Mouse (Mus musculus) ES-E14 (cell line): Measurements from ENCODE around the gene Atf2. TPM values are rescaled to one million over a fixed set of nuclear protein-coding genes. Genes with fewer than 3 reads are reported as not detected.

Experiments used
- DNase-seq: peaks from one replicate; pipeline ENCODE4 v3.0.0-alpha.2; 2013; ENCODE audit warnings: low read depth, low spot score
- H3K27ac ChIP-seq: 2 replicates; pipeline ENCODE4 v1.5.1; 2012; ENCODE audit warnings: low read depth, mild to moderate bottlenecking, low read length, moderate library complexity, mixed read lengths; ENCODE audit not compliant: poor library complexity, insufficient read depth, severe bottlenecking
- H3K36me3 ChIP-seq: 2 replicates; pipeline ENCODE4 v1.6.1; 2012; ENCODE audit warnings: mild to moderate bottlenecking, low read length, moderate library complexity, mixed read lengths; ENCODE audit not compliant: control insufficient read depth, poor library complexity, insufficient read depth, severe bottlenecking
- H3K4me1 ChIP-seq, 2 experiments: fragments of 150-350 bp in 1 of 2; sonication (generic) in 1 of 2; 2 replicates each; pipeline ENCODE4 v1.6.1; 2012; ENCODE audit warnings: low read length in 2 of 2, mild to moderate bottlenecking in 1 of 2, mixed read lengths in 1 of 2; ENCODE audit not compliant: control insufficient read depth in 2 of 2, insufficient read depth in 2 of 2, poor library complexity in 1 of 2
- H3K4me3 ChIP-seq, 2 experiments: fragments of 150-350 bp in 1 of 2; sonication (generic) in 1 of 2; 2 replicates each; pipeline ENCODE4 v1.5.1; 2012; ENCODE audit warnings: low read length in 2 of 2, low read depth in 1 of 2, mild to moderate bottlenecking in 1 of 2, mixed read lengths in 1 of 2; ENCODE audit not compliant: insufficient read depth in 1 of 2, poor library complexity in 1 of 2, severe bottlenecking in 1 of 2
- H3K9ac ChIP-seq: 2 replicates; pipeline ENCODE4 v1.6.1; 2012; ENCODE audit warnings: low read depth, mild to moderate bottlenecking, low read length, mixed read lengths; ENCODE audit not compliant: poor library complexity, insufficient read depth, severe bottlenecking
- H3K9me3 ChIP-seq: fragments of 150-350 bp; sonication (generic); 2 replicates; pipeline ENCODE4 v1.6.1; 2012; ENCODE audit warnings: low read depth, mild to moderate bottlenecking, low read length; ENCODE audit not compliant: control insufficient read depth, insufficient read depth
- CHD2 ChIP-seq: IDR thresholded peaks from 2 replicates; pipeline ENCODE4 v1.6.1; 2014; ENCODE audit warnings: mild to moderate bottlenecking, low read depth, low read length, inconsistent platforms
- HCFC1 ChIP-seq: IDR thresholded peaks from 2 replicates; pipeline ENCODE4 v1.6.1; 2012; ENCODE audit warnings: low read length, inconsistent platforms, borderline replicate concordance; ENCODE audit not compliant: insufficient read depth
- MAFK ChIP-seq: IDR thresholded peaks from 2 replicates; pipeline ENCODE4 v1.6.1; 2014; ENCODE audit warnings: mild to moderate bottlenecking, low read depth, low read length, inconsistent platforms; ENCODE audit not compliant: insufficient read depth
- ZC3H11A ChIP-seq: IDR thresholded peaks from 2 replicates; pipeline ENCODE4 v1.6.1; 2012; ENCODE audit warnings: low read depth, mild to moderate bottlenecking, inconsistent platforms, low read length, borderline replicate concordance
- ZNF384 ChIP-seq: IDR thresholded peaks from 2 replicates; pipeline ENCODE4 v1.6.1; 2012; ENCODE audit warnings: low read depth, low read length, inconsistent platforms
- in situ Hi-C, 2 experiments: fragments of 600-800 bp; cut with MboI; formaldehyde crosslinking; loops; one replicate each; pipeline ENCODE4 v1.15.1; 2025; ENCODE audit warnings: low sequenced_read_pairs in 2 of 2, inconsistent platforms in 1 of 2; ENCODE audit not compliant: unreplicated experiment in 2 of 2
- total RNA-seq: library from RNA; depleted of rRNA; stranded (reverse); fragments of 300-350 nt; gene quantifications from 2 replicates; pipeline ENCODE4 v1.2.3, GENCODE M21; 2012; rRNA removed

The Atf2 gene
- total RNA-seq, 1 experiment = 55.7 TPM

GRCm38 (mm10) chr2:73772945-73773344 lies 119.5 kb downstream of the Atf2 start:
- no peak for DNase-seq
- Histone ChIP-seq H3K9ac (no peak overlapping the region), H3K4me3 (no peak overlapping the region), H3K27ac (no peak overlapping the region; the same call in 1 of the 2 replicates), H3K4me1 (peaks cover 4 to 15% of the 10 kb centered on the region in 2 experiments), H3K9me3 (no peaks in the 10 kb centered on the region), H3K36me3 (no peaks in the 10 kb centered on the region)
- TF ChIP-seq ZNF384 = no peak
- no peak for TF ChIP-seq HCFC1
- no peak for TF ChIP-seq CHD2
- no peak for TF ChIP-seq MAFK
- no peak for TF ChIP-seq ZC3H11A
- in situ Hi-C loops = no loop called here

- TF ChIP-seq ZNF384 = no peak
- TF ChIP-seq ZC3H11A = no peak
- TF ChIP-seq CHD2 = no peak
- TF ChIP-seq HCFC1 = no peak
- TF ChIP-seq MAFK = no peak
- Histone ChIP-seq H3K9ac (no peak overlapping the region), H3K4me1 (peaks cover 2 to 14% of the 10 kb centered on the region in 2 experiments), H3K9me3 (no peaks in the 10 kb centered on the region), H3K4me3 (no peak overlapping the region), H3K27ac (no peak overlapping the region; the same call in 1 of the 2 replicates), H3K36me3 (no peaks in the 10 kb centered on the region)
- in situ Hi-C loops = no loop called here
- no peak for DNase-seq
Observed at GRCm38 (mm10) chr2:73768669-73769068, 123.8 kb downstream of the Atf2 start.

Other genes with a start within 250 kb of the Atf2 start
- gene Chn1, start 117.3 kb downstream of the Atf2 start, total RNA-seq = 21.6 and 22.9 TPM in 2 replicates
- 296 and 439 TPM in 2 replicates for gene Atp5g3, start 18.7 kb upstream of the Atf2 start, total RNA-seq